Mouse (Mus musculus) left cerebral cortex, postnatal 4 days (tissue): ENCODE measurements around the gene Xpr1. TPM values are rescaled to one million over a fixed set of nuclear protein-coding genes. Genes with fewer than 3 reads are reported as not detected.

Source experiments
- DNase-seq: peaks from one replicate; pipeline ENCODE4 v3.0.0-alpha.2; 2022
- intact Hi-C: fragments of 180-260 bp; cut with DNase I; formaldehyde crosslinking; loops from one replicate; pipeline ENCODE4 v1.15.1; 2025
- microRNA-seq: library from miRNA; unstranded; fragments of <30 nt; microRNA quantifications from one replicate; pipeline ENCODE4 v1.2.0, GENCODE M21; 2022
- total RNA-seq, 2 experiments: library from RNA; stranded (reverse); gene quantifications; 2 replicates each; pipeline ENCODE4 v1.2.3; 2021

Gene Xpr1
- total RNA-seq, 2 experiments from 2014 or later = 153 to 167 TPM

GRCm38 (mm10) chr1:155233931-155234607 is 183.1 kb downstream of the Xpr1 start:
- intact Hi-C loops = no loop called here
- DNase-seq = peak; percentile 86

- intact Hi-C loops = no loop called here
- DNase-seq = no peak
Measured at GRCm38 (mm10) chr1:155233378-155233777, 183.8 kb downstream of the Xpr1 start.

GRCm38 (mm10) chr1:155232786-155233185 is 184.4 kb downstream of the Xpr1 start:
- DNase-seq = peak; percentile 67
- intact Hi-C loops = no loop called here

- intact Hi-C loops = no loop called here
- peak; percentile 70 for DNase-seq
Measured at GRCm38 (mm10) chr1:155232385-155232784, 184.8 kb downstream of the Xpr1 start.

- DNase-seq = peak; percentile 80
- intact Hi-C loops = no loop called here
Measured at GRCm38 (mm10) chr1:155229464-155230411, 187.5 kb downstream of the Xpr1 start.

Small RNAs within 50 kb of the gene (microRNA-seq; reads per million reads assigned to microRNA genes)
- not detected for gene Gm22569

Other genes starting within 250 kb of the Xpr1 start
- 1 to 10 TPM; 3.3 to 7.7 TPM for gene BC034090, start 173.0 kb downstream of the Xpr1 start, total RNA-seq
- 100 to 1,000 TPM; 116 to 121 TPM for gene Acbd6, start 140.7 kb upstream of the Xpr1 start, total RNA-seq